Mouse (Mus musculus) CH12.LX (cell line): ENCODE data around the gene Ankrd33. TPM values are rescaled to one million over a fixed set of nuclear protein-coding genes. Genes with fewer than 3 reads are reported as not detected.

Source experiments
- DNase-seq: peaks from one replicate; pipeline ENCODE4 v3.0.0-alpha.2; 2013; ENCODE audit errors: extremely low read depth
- H3K27ac ChIP-seq: 2 replicates; pipeline ENCODE4 v1.5.1; 2012; ENCODE audit warnings: low read depth, mild to moderate bottlenecking, control low read depth, moderate library complexity; ENCODE audit not compliant: insufficient read depth
- H3K27me3 ChIP-seq: replicated peaks from 2 replicates; pipeline ENCODE3; 2012; ENCODE audit warnings: inconsistent platforms
- H3K36me3 ChIP-seq, 2 experiments: replicated peaks in 1 of 2; 2 replicates each; pipeline versions ENCODE3 to v1.6.1; 2012; ENCODE audit warnings: inconsistent platforms in 1 of 2, low read length in 1 of 2, mild to moderate bottlenecking in 1 of 2, mixed read lengths in 1 of 2, moderate library complexity in 1 of 2; ENCODE audit not compliant: control insufficient read depth in 1 of 2, insufficient read depth in 1 of 2
- H3K4me1 ChIP-seq, 2 experiments: 2 replicates each; pipeline ENCODE4 v1.6.1; 2012; ENCODE audit warnings: inconsistent platforms in 1 of 2, moderate library complexity in 1 of 2; ENCODE audit not compliant: insufficient read depth in 2 of 2, control insufficient read depth in 1 of 2
- H3K4me2 ChIP-seq: 2 replicates; pipeline ENCODE4 v1.6.1; 2012; ENCODE audit warnings: low read depth, mild to moderate bottlenecking, control low read depth; ENCODE audit not compliant: poor library complexity, insufficient read depth, severe bottlenecking
- H3K4me3 ChIP-seq, 3 experiments: fragments of 150-350 bp in 1 of 3; sonication (generic) in 1 of 3; replicated peaks in 1 of 3; 2 replicates each; pipeline versions ENCODE3 to v1.5.1; 2011 to 2012; ENCODE audit warnings: low read depth in 2 of 3, low read length in 2 of 3, mild to moderate bottlenecking in 2 of 3, moderate library complexity in 2 of 3, control low read depth in 1 of 3, improper control_type of control experiment in 1 of 3, inconsistent platforms in 1 of 3, mixed read lengths in 1 of 3; ENCODE audit not compliant: poor library complexity in 1 of 3
- H3K79me2 ChIP-seq: replicated peaks from 2 replicates; pipeline ENCODE4 v1.6.1; 2012; ENCODE audit warnings: mild to moderate bottlenecking, moderate library complexity; ENCODE audit not compliant: control insufficient read depth, poor library complexity, insufficient read depth, severe bottlenecking; ENCODE audit errors: extremely low read depth
- H3K9ac ChIP-seq: 2 replicates; pipeline ENCODE4 v1.6.1; 2012; ENCODE audit warnings: low read depth, mild to moderate bottlenecking, control low read depth, moderate library complexity; ENCODE audit not compliant: insufficient read depth
- H3K9me3 ChIP-seq: replicated peaks from 2 replicates; pipeline ENCODE3; 2012; ENCODE audit warnings: low read length, inconsistent platforms, mixed read lengths
- BHLHE40 ChIP-seq: IDR thresholded peaks from 2 replicates; pipeline ENCODE4 v1.6.1; 2011; ENCODE audit warnings: mild to moderate bottlenecking, low read depth, low read length, improper control_type of control experiment
- CHD1 ChIP-seq: IDR thresholded peaks from 2 replicates; pipeline ENCODE4 v1.6.1; 2012; ENCODE audit warnings: low read depth, low read length, improper control_type of control experiment, inconsistent platforms
- ETS1 ChIP-seq: conservative IDR thresholded peaks from 2 replicates; pipeline ENCODE4 v1.6.1; 2012; ENCODE audit warnings: low read depth, mild to moderate bottlenecking, inconsistent platforms, low read length, improper control_type of control experiment, moderate library complexity
- GABPA ChIP-seq: IDR thresholded peaks from 2 replicates; pipeline ENCODE4 v1.6.1; 2012; ENCODE audit warnings: low read depth, low read length, improper control_type of control experiment, inconsistent platforms; ENCODE audit not compliant: insufficient replicate concordance
- JUN ChIP-seq: IDR thresholded peaks from 2 replicates; pipeline ENCODE4 v1.6.1; 2011; ENCODE audit warnings: low read depth, mild to moderate bottlenecking, low read length, improper control_type of control experiment, moderate library complexity; ENCODE audit not compliant: insufficient read depth
- JUND ChIP-seq: conservative IDR thresholded peaks from 2 replicates; pipeline ENCODE4 v1.6.1; 2011; ENCODE audit warnings: low read depth, low read length, improper control_type of control experiment
- KAT2A ChIP-seq: IDR thresholded peaks from 2 replicates; pipeline ENCODE4 v1.6.1; 2012; ENCODE audit warnings: low read length, improper control_type of control experiment, inconsistent platforms; ENCODE audit not compliant: insufficient replicate concordance
- MAFK ChIP-seq: IDR thresholded peaks from 2 replicates; pipeline ENCODE4 v1.6.1; 2011; ENCODE audit warnings: low read length, improper control_type of control experiment; ENCODE audit not compliant: insufficient replicate concordance
- MAX ChIP-seq: IDR thresholded peaks from 2 replicates; pipeline ENCODE4 v1.6.1; 2011; ENCODE audit warnings: low read length, improper control_type of control experiment
- MAZ ChIP-seq: IDR thresholded peaks from 2 replicates; pipeline ENCODE4 v1.6.1; 2012; ENCODE audit warnings: low read depth, mild to moderate bottlenecking, inconsistent platforms, low read length, improper control_type of control experiment, moderate library complexity
- NELFE ChIP-seq: IDR thresholded peaks from 2 replicates; pipeline ENCODE4 v1.6.1; 2011; ENCODE audit warnings: low read depth, low read length, improper control_type of control experiment
- NRF1 ChIP-seq: IDR thresholded peaks from 2 replicates; pipeline ENCODE4 v1.6.1; 2014; ENCODE audit warnings: low read depth, mild to moderate bottlenecking, inconsistent platforms, low read length, improper control_type of control experiment, moderate library complexity
- TBP ChIP-seq: conservative IDR thresholded peaks from 2 replicates; pipeline ENCODE4 v1.6.1; 2011; ENCODE audit warnings: low read depth, low read length, improper control_type of control experiment
- TCF12 ChIP-seq: IDR thresholded peaks from 2 replicates; pipeline ENCODE4 v1.6.1; 2014; ENCODE audit warnings: low read depth, mild to moderate bottlenecking, inconsistent platforms, low read length, improper control_type of control experiment
- USF1 ChIP-seq: IDR thresholded peaks from 2 replicates; pipeline ENCODE4 v1.6.1; 2014; ENCODE audit warnings: low read depth, mild to moderate bottlenecking, inconsistent platforms, low read length, improper control_type of control experiment
- ZC3H11A ChIP-seq: IDR thresholded peaks from 2 replicates; pipeline ENCODE4 v1.6.1; 2012; ENCODE audit warnings: low read depth, mild to moderate bottlenecking, inconsistent platforms, low read length, improper control_type of control experiment
- dilution Hi-C: fragments of 300-500 bp; cut with MboI; formaldehyde crosslinking; loops from 2 replicates; pipeline ENCODE4 v1.14.3; 2020; ENCODE audit warnings: low sequenced_read_pairs; ENCODE audit not compliant: extremely low pct_unique_long_range_greater_than_20kb, extremely low pct_ligation_motif_present
- in situ Hi-C: fragments of 300-500 bp; cut with MboI; formaldehyde crosslinking; loops from 3 replicates; pipeline ENCODE4 v1.14.3; 2019; ENCODE audit warnings: low sequenced_read_pairs, low pct_ligation_motif_present, low pct_unique_long_range_greater_than_20kb, mixed read lengths
- polyA plus RNA-seq: library from polyadenylated mRNA; unstranded; fragments of >175 nt; gene quantifications from 2 replicates; pipeline ENCODE4 v1.2.1, GENCODE M21; 2012; ENCODE audit warnings: low read depth; ENCODE audit not compliant: insufficient read length
- total RNA-seq, 2 experiments: library from RNA; depleted of rRNA; stranded (reverse); fragments of 300-350 nt in 1 of 2; fragments of >200 nt in 1 of 2; gene quantifications; 2 replicates each; pipeline ENCODE4 v1.2.3; 2012 to 2014

Gene Ankrd33
- total and polyA plus RNA-seq, 3 experiments, result not detected

GRCm38 (mm10) chr15:101142672-101143071 is 27.1 kb downstream of the Ankrd33 start:
- Histone ChIP-seq H3K79me2 (no peaks in the 10 kb centered on the region), H3K27ac (no peak overlapping the region), H3K4me1 (peaks cover 40 to 93% of the 10 kb centered on the region in 2 experiments), H3K4me3 (no peak overlapping the region), H3K9me3 (no peaks in the 10 kb centered on the region), H3K4me2 (no peak overlapping the region), H3K36me3 (peaks cover 0 to 25% of the 10 kb centered on the region in 2 experiments), H3K9ac (no peak overlapping the region), H3K27me3 (no peaks in the 10 kb centered on the region)
- dilution Hi-C loops (no loop called here), in situ Hi-C loops (no loop called here)
- no peak for TF ChIP-seq NELFE
- TF ChIP-seq JUN, result no peak
- no peak for TF ChIP-seq USF1
- TF ChIP-seq NRF1, result no peak
- TF ChIP-seq MAZ, result no peak
- TF ChIP-seq ETS1, result no peak
- TF ChIP-seq GABPA, result no peak
- no peak for TF ChIP-seq ZC3H11A
- no peak for TF ChIP-seq TCF12
- no peak for TF ChIP-seq TBP
- no peak for TF ChIP-seq MAX
- no peak for TF ChIP-seq JUND
- TF ChIP-seq CHD1, result no peak
- no peak for TF ChIP-seq MAFK
- TF ChIP-seq KAT2A, result no peak
- no peak for DNase-seq

- no peak for DNase-seq
- Histone ChIP-seq H3K4me1 (peaks cover 36 to 91% of the 10 kb centered on the region in 2 experiments), H3K9me3 (no peaks in the 10 kb centered on the region), H3K36me3 (peaks cover 0 to 23% of the 10 kb centered on the region in 2 experiments), H3K27me3 (no peaks in the 10 kb centered on the region), H3K4me3 (no peak overlapping the region), H3K9ac (no peak overlapping the region), H3K4me2 (no peak overlapping the region), H3K27ac (no peak overlapping the region), H3K79me2 (no peaks in the 10 kb centered on the region)
- in situ Hi-C loops, result no loop called here
- dilution Hi-C loops, result no loop called here
- TF ChIP-seq BHLHE40, result no peak
Measured at GRCm38 (mm10) chr15:101143494-101143893, 27.9 kb downstream of the Ankrd33 start.
